Mouse (Mus musculus): Measurements from ENCODE around the gene Cyfip2. TPM values are rescaled to one million over a fixed set of nuclear protein-coding genes. Genes with fewer than 3 reads are reported as not detected.

Gene Cyfip2
- polyA plus RNA-seq, 1 experiment from 2014 or later = 20.4 TPM

DNA sequence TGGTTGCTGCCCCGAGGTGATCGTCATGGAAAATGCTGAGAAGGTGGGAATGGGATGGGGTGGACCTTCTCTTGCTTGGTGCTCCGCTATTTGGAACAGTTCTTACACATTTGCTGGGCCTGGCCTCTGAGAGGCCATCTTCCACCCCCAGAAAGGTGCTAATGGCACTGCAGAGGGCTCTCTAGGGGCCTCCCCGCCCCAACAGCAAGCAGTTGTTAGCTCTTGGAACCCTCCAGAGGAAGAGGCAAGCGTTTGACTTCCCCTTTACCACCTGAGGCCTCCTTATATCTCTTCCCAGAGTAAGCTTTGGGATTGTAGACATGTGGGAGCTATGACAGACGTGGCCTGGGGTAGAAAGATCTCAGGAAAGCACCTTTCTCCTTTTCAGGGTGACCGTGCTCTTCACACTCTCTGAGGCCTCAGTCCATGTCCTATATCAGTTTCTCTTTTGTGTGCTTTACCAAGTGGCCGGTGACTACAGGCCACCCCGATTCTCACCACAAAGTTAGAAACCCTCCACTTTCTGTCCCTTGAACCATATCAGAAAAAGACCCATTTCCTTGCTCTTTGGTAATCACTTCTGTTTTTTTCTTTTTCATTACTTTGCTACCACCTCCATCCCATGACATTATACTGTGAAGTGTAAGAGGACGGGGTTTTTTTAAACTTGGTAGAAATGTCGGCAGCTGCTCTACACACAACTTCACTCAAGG is 167.3 kb downstream of the Cyfip2 start:
- no peaks in the 10 kb centered on the region; the same call in 1 of the 2 replicates for H3K9me3 ChIP-seq (replicated peaks)
- H3K36me3 ChIP-seq = peaks cover 33% of the 10 kb centered on the region
- H3K27me3 ChIP-seq (ENCODE audit: low read depth, poor library complexity, severe bottlenecking) = no peaks in the 10 kb centered on the region
- 89% methylated on average over 11 of the region's 11 CpGs for WGBS
- H3K4me1 ChIP-seq = no peaks in the 10 kb centered on the region
- DNase-seq (ENCODE audit: low spot score) = no peak
- H3K4me3 ChIP-seq = no peak overlapping the region
- no peak overlapping the region for H3K27ac ChIP-seq (replicated peaks)

Small RNA genes lying within 50 kb of the gene (microRNA-seq; reads per million reads assigned to microRNA genes)
- gene Mir7239 = not detected

Other genes starting within 250 kb of the Cyfip2 start
- gene Nipal4, start 146.4 kb downstream of the Cyfip2 start, polyA plus RNA-seq (2016; fragmentation: Nextera tagmentation; extraction: Ambion mirVana) = 1.00 and 1.3 TPM in 2 replicates
- gene Fndc9, start 77.3 kb downstream of the Cyfip2 start, polyA plus RNA-seq (2016; fragmentation: Nextera tagmentation; extraction: Ambion mirVana) = 0.51 and 0.75 TPM in 2 replicates
- gene Itk, start 76.7 kb upstream of the Cyfip2 start, polyA plus RNA-seq (2016; fragmentation: Nextera tagmentation; extraction: Ambion mirVana) = 0.04 TPM in 1 of 2 replicates, not detected in the other
- not detected in 2 replicates for gene Fam71b, start 83.7 kb upstream of the Cyfip2 start, polyA plus RNA-seq (2016; fragmentation: Nextera tagmentation; extraction: Ambion mirVana)
- 95.2 and 97.2 TPM in 2 replicates for gene Med7, start 124.1 kb upstream of the Cyfip2 start, polyA plus RNA-seq (2016; fragmentation: Nextera tagmentation; extraction: Ambion mirVana)
- gene Havcr2, start 142.1 kb upstream of the Cyfip2 start, polyA plus RNA-seq (2016; fragmentation: Nextera tagmentation; extraction: Ambion mirVana) = 0.04 and 0.14 TPM in 2 replicates
- not detected in 2 replicates for gene Gm12169, start 211.4 kb upstream of the Cyfip2 start, polyA plus RNA-seq (2016; fragmentation: Nextera tagmentation; extraction: Ambion mirVana)